Mouse (Mus musculus) right cerebral cortex, adult 18-20 months (tissue): ENCODE measurements at regions not wholly inside any gene's neighbourhood (a gene's known extent, or its start where the extent isn't known, plus 50 kb on each side); places are given as distances from the start of the nearest gene placed in this dataset.

Experiments used
- DNase-seq: peaks from one replicate; pipeline ENCODE4 v3.0.0; 2022; ENCODE audit warnings: mixed read lengths

- DNase-seq: no peak
These were observed 210.7 kb upstream of the Akirin2 start for GRCm38 (mm10) chr4:34340057-34340456.

DNA sequence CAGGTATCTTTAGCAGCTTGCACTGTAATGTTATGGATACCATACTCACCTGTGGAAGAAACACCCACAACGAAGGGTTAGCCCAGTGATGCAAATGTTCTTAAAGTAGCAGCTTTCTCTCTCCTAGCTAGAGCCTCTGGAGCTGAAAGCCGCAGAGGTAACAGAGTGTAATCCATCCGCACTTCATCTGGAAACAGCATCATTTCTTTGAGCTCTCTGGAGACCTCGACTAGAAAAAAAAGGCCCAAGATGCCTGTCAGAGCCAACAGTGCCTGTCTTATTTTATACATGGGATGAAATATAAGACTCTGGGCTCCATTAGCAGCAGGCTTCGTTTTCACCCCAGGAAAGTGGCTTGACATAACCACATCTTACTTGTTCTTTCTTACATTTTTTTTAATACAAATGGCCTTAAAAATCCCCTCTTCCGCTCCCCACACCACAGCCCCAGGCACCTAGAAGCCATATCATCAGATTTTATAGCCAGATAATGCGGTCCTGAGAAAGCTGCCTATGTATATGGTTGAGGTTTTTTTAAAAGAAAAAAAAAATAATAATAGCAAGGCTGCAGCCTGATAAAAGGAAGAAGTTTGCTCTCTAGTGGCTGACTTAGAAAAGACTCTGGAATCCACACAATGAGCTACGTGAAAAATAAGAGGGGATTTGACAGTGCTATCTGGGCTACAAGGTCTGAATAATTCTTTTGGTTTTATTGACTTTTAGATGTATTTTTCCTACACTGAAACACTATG, 179.3 kb upstream of the Akirin2 start:
- DNase-seq: no peak

DNA sequence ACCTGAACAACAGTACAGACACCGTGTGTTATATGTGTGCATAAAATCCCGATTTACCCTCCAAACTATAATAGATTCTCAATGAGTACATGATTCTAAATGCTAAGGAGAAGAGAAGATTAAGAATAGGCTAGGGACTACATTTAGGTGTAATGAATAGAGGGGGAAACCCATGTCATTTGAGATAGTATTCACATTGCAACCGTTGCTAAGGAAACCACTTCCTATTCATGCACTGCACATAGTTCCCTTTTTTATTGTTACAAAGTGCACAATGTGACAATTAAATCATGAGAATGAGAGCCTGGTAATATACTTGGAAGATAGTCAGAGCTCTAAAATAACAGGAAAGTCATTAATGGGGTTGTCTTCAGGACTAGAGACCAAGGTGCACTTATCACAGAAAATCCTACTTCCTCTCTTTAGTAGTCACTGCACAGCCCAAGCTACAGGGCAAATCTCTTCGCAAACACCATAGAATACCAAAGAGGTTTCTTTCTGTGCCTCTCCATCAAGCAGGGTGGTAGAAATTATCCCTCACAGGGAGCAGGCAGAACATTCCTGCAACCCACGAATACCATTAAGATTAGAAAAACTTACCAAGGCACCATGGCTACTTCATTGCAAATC, 164.3 kb upstream of the Akirin2 start:
- no peak for DNase-seq

GRCm38 (mm10) chr4:34391499-34391898, 159.2 kb upstream of the Akirin2 start:
- DNase-seq: no peak

DNA sequence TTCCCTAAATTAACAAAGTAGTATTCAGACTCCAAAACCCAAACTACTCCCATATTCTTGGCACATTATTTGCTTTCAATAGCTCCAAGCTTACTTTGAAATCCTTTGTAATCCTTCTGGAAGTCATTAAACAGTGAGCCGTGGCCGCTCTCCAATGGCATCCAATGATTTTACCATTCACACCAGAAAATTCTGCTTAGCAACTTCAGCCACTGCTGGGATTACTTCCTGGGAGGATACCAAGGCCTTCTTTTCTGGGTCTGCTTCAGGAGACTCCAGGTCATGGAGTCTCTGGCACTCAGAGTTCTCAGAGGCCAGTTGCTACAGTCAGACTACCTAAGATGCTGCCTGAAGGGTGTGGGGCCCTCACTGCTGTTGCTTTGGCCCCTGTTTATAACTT, 147.7 kb upstream of the Akirin2 start:
- no peak for DNase-seq

- DNase-seq: no peak
These were observed 143.6 kb upstream of the Akirin2 start for GRCm38 (mm10) chr4:34407181-34407580.

DNA sequence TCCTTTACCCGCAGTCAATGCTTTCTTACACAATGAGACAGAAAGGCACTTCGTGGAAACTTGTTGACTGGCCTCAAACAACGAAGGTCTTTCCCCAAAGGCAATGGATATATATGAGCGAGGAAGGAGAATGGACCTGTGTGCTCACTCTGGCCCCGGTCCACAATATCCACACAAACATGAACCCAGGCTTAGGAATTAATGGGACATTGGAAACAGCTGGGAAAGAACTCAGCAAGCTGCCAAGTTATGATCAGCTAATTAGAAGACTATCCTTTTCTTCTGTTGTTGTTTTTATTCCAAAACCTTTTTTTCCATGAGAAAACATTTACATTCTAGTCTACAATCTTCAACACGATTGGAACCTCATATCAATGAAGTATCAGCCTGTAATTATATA, 129.8 kb upstream of the Akirin2 start:
- no peak for DNase-seq

DNA sequence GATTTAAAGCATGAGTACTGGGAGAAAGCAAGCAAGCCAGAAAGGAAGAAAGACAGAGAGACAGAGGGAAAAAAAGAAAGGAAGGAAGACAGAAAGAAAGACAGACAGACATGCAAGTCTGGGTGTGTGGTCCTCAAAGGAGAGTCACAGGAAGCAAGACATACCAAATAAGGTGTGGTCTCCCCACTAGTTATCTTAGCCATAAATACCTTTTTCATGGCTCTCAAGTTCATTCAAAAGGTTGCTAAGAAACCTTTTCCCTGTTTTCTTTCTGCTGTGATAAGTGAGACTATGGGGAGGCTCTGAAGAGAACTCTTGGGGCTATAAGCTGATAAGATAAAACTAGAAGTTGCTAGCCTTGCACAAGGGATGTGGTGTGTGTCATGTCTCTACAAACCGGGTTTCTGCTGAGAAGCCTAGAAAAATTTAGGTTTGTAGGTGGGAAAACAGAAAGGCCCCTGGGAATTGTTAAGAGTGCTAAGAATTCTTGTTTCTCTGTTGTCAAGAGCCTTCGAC, 126.5 kb upstream of the Akirin2 start:
- DNase-seq: no peak

GRCm38 (mm10) chr4:34429003-34429402, 121.7 kb upstream of the Akirin2 start:
- no peak for DNase-seq

DNA sequence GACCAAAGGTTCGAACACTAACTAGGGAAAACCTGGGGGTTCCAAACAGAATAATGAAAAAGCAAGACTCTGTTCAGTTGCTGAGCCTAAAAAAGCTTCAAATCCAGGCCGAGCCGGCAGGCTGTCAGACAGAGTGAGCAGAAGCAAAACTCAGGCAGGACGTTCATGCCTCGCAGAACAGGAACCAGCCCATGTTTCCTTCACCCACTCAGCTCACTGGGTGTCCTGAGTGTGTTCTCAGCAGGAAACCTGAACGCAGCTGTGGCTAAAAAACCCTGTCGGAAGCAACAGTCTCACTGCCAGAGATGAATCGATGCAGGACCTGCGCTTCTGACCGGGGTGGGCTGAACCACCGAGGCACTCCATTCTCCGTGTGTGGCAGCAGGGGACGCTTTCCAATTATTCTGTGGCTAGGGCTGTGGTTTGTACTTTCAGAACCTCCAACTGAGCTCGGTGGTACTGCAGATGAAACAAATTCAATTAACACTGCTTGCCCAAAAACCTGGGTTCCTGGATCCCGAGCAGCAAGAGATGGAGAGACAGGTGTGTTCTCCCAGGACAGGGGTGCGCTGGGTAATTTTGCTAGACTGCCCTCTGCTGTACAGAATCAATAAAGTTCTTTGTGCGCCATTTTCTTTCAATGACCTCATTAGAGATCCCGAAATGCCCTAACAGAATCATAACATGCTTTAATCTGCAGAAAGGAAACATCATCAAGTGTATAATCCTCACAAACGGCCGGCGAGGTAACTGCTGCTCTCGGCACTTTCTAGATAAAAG, 121.1 kb upstream of the Akirin2 start:
- DNase-seq: peak; percentile 3

DNA sequence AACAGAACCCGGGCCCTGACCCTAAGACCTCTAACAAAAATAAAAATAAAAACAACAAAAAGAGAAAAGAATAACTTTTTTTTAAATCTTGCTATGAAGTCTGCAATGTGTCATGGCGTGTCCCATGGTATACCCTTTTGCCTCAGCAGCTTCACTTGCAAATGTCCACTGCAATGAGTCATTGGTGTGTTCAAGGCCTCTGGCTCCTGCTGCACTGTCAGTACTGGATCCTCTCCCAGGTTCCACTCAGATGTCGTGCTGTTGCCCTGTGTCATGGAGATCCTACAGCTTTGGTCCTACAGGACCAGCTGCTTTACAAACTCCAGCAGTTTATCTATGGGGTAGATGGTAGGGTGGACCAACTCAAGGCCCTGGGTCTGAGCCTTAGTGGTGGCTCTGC, 113.4 kb upstream of the Akirin2 start:
- DNase-seq: no peak

GRCm38 (mm10) chr4:34449582-34449981, 101.2 kb upstream of the Akirin2 start:
- no peak for DNase-seq

DNA sequence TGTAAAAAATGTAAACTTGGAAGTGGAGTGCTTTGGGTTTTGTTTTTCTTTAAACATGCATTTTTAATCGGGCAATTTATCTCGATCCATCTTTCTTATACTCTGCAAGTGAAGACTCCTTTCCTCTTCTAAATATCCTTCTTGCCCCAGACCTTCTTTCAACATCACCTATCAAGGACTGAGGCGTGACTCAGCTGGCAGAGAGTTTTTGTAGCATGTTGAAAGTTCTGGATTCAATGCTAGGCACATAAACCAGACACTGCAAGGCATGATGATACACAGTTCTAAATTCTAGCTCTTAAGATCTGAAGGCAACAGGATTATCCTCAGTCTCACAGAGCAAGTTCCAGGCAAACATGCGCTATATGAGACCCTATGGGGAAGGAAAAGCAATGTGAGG, 88.1 kb upstream of the Akirin2 start:
- no peak for DNase-seq

DNA sequence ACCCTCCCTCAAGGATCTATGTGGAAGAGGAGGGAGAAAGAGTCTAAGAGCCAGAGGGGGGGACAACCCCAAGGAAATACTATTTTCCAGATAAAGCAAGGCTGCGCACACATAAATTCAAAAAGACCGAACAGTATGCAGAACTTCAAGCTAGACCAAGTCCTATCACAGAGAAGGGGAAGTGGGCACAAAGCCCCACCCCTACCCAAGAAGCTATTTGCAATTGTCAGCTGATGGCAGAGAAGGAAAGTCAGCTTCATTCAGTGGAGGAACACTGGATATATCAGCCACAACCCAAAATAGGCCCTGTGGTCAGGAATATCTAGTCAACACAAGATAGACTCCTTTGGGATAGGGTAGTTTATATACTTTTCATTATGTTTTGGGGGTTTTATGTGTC, 84.9 kb upstream of the Akirin2 start:
- DNase-seq: no peak

DNA sequence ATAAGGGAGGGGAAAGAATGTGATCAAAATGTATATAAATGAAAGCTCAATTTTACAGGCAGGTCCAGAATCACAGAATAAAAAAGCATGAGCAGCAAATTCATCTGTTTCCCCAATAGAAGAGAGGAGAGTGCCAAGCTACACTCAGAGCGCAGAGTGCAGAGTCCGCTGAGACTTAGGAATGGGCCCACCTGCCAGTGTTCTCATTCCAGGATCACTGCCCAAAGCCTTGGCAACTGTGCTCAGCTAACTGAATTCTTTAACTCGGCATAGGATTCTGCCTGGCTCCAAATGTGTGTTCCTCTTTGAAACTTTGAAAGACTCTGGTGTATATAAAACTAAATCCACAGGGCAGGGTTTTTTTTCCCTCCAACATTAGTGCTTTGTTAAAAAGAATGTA, 84.4 kb upstream of the Akirin2 start:
- no peak for DNase-seq

GRCm38 (mm10) chr4:34468096-34468495, 82.6 kb upstream of the Akirin2 start:
- no peak for DNase-seq

GRCm38 (mm10) chr4:34475792-34476448, 74.8 kb upstream of the Akirin2 start:
- DNase-seq: no peak

- DNase-seq: no peak
These were observed 66.5 kb upstream of the Akirin2 start for GRCm38 (mm10) chr4:34484273-34484672.

- DNase-seq: no peak
These were observed 65.2 kb upstream of the Akirin2 start for GRCm38 (mm10) chr4:34485574-34485973.

- no peak for DNase-seq
These were observed 55.6 kb upstream of the Akirin2 start for GRCm38 (mm10) chr4:34494961-34495723.

- DNase-seq: no peak
These were observed 52.4 kb upstream of the Akirin2 start for GRCm38 (mm10) chr4:34498325-34498724.

- DNase-seq: no peak
These were observed 52.0 kb upstream of the Akirin2 start for GRCm38 (mm10) chr4:34498781-34499180.
